Mouse (Mus musculus): ENCODE results near the gene Gm45808. TPM values are rescaled to one million over a fixed set of nuclear protein-coding genes. Genes with fewer than 3 reads are reported as not detected.
A peak's percentile ranks its signal among the peaks of the same experiment; 100 is the strongest.
"Not testable (repeated sequence)": the region's sequence is repeated elsewhere in the genome, so short reads cannot be mapped to it uniquely, and the experiment has no call there.

Gene Gm45808
- polyA plus RNA-seq (2015; fragmentation: Nextera tagmentation; extraction: Ambion mirVana), result not detected in 2 replicates

DNA sequence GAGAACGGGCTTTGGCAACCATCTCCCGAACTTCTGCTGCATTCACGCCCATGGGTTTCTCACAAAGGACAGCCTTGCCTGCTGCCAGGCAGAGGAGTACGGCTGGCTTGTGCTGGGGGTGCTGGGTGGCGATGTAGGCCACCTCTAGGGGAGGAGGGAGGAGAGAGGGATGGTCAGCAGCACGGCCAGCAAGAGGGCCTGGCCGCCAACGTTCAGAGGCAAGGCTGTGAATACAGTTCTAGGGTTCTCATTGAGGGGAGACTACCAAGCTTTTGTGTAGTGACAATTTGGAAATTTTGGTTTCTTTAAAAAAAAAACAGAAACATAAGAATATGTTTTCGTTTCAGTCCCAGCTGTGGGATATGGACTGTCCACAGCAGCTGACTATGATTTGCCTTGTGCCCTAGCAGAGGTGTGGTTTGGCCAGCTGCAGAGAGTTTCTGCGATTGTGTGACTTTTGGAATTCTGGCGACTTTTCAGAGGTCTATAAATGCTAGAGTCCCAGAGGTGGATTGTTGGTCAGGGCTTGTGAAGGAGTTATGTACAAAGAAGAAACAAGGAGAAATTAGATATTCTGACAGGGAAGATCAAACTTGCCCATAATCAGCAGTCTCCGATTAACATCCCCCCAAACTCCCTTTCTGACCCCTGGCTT is at the start of gene Gm45808:
Gene Gm45808, minus strand, starts transcription at position 51 of the 655 bp plus-strand sequence.
- Histone ChIP-seq H3K36me3 (no peaks in the 10 kb centered on the region), H3K4me3 (replicated peaks) (no peak within 1 kb of the TSS), H3K27me3 (replicated peaks) (no peaks in the 10 kb centered on the region), H3K9ac (no peak within 1 kb of the TSS), H3K27ac (no peak within 1 kb of the TSS), H3K9me3 (no peaks in the 10 kb centered on the region), H3K4me2 (no peak within 1 kb of the TSS), H3K4me1 (peaks cover 19% of the 10 kb centered on the region)
- WGBS, result 84% methylated on average over 12 of the region's 12 CpGs
- ATAC-seq (ENCODE audit: insufficient read depth, low FRiP score, low read depth), result no peak

- Histone ChIP-seq H3K27me3 (replicated peaks) (no peaks in the 10 kb centered on the region), H3K9ac (no peak overlapping the region), H3K4me3 (replicated peaks) (no peak overlapping the region), H3K4me1 (peaks cover 9% of the 10 kb centered on the region), H3K4me2 (no peak overlapping the region), H3K27ac (no peak overlapping the region), H3K9me3 (no peaks in the 10 kb centered on the region), H3K36me3 (no peaks in the 10 kb centered on the region)
- 78% methylated on average over 1 of the region's 1 CpGs for WGBS
- no peak for ATAC-seq (ENCODE audit: insufficient read depth, low FRiP score, low read depth)
These were observed 49.1 kb upstream of the Gm45808 start for GRCm38 (mm10) chr7:45535676-45536075.

GRCm38 (mm10) chr7:45530643-45531042 is 44.0 kb upstream of the Gm45808 start:
- 31% methylated on average over 2 of the region's 2 CpGs for WGBS
- peak overlapping the region; percentile 29 for H3K4me2 ChIP-seq

GRCm38 (mm10) chr7:45529461-45529860 is 42.9 kb upstream of the Gm45808 start:
- no peaks in the 10 kb centered on the region for H3K36me3 ChIP-seq
- ATAC-seq (ENCODE audit: insufficient read depth, low FRiP score, low read depth), result no peak
- peak overlapping the region; percentile 2; the same call in 1 of the 2 replicates for H3K27ac ChIP-seq
- WGBS, result 10% methylated on average over 6 of the region's 6 CpGs
- H3K4me1 ChIP-seq, result peaks cover 25% of the 10 kb centered on the region
- H3K4me3 ChIP-seq (replicated peaks), result no peak overlapping the region
- H3K9me3 ChIP-seq, result no peaks in the 10 kb centered on the region
- H3K9ac ChIP-seq, result no peak overlapping the region
- H3K27me3 ChIP-seq (replicated peaks), result no peaks in the 10 kb centered on the region
- peak overlapping the region; percentile 29; the same call in 1 of the 2 replicates for H3K4me2 ChIP-seq

More at GRCm38 (mm10) chr7:45530643-45531042, 44.0 kb upstream of the Gm45808 start:
- peaks cover 16% of the 10 kb centered on the region; the same call in 1 of the 2 replicates for H3K4me1 ChIP-seq
- no peaks in the 10 kb centered on the region for H3K9me3 ChIP-seq
- no peaks in the 10 kb centered on the region for H3K36me3 ChIP-seq
- no peak overlapping the region for H3K9ac ChIP-seq
- no peak overlapping the region for H3K4me3 ChIP-seq (replicated peaks)
- peak overlapping the region; percentile 63 for H3K27ac ChIP-seq
- H3K27me3 ChIP-seq (replicated peaks), result no peaks in the 10 kb centered on the region
- no peak for ATAC-seq (ENCODE audit: insufficient read depth, low FRiP score, low read depth)

- H3K36me3 ChIP-seq; H3K9ac ChIP-seq; H3K27me3 ChIP-seq (replicated peaks); H3K9me3 ChIP-seq; H3K27ac ChIP-seq; H3K4me2 ChIP-seq; ATAC-seq (ENCODE audit: insufficient read depth, low FRiP score, low read depth); H3K4me3 ChIP-seq (replicated peaks): not testable (repeated sequence)
- WGBS, result 88% methylated on average over 6 of the region's 6 CpGs
- peaks cover 35% of the 10 kb centered on the region for H3K4me1 ChIP-seq
These were observed 40.6 kb upstream of the Gm45808 start for GRCm38 (mm10) chr7:45527169-45527568.

DNA sequence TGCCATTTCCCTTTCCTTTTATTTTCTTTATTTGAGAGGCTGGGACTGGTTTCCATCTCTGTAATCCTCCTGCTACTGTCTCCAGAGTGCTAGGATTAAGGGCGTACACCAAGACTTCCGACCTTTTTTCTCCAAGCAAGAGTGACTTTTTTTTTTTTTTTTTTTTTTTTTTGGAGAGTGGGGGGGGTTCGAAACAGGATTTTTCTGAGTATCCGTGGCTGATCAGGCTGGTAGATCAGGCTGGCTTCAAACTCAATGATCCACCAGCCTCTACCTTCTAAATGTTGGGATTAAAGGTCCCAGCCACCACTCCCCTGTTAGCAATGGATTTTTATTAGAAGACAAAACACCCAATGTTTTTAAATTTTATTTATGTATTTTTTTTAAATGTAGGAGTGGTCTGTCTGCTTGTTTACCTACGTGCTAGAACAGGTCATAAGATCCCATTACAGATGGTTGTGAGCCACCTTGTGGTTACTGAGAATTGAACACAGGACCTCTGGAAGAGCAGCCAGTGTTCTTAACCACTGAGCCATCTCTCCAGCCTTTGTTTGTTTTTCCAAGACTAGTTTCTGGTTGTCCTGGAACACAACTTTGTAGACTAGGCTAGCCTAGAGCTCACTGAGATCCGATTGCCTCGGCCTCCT is 40.0 kb upstream of the Gm45808 start:
- Histone ChIP-seq H3K36me3 (no peaks in the 10 kb centered on the region), H3K27me3 (replicated peaks) (no peaks in the 10 kb centered on the region), H3K4me2 (peak overlapping the region; percentile 78), H3K9me3 (no peaks in the 10 kb centered on the region), H3K9ac (no peak overlapping the region), H3K27ac (peak overlapping the region; percentile 95), H3K4me3 (replicated peaks) (peak overlapping the region; percentile 78), H3K4me1 (peaks cover 35% of the 10 kb centered on the region)
- 23% methylated on average over 7 of the region's 7 CpGs for WGBS
- ATAC-seq (ENCODE audit: insufficient read depth, low FRiP score, low read depth), result no peak

DNA sequence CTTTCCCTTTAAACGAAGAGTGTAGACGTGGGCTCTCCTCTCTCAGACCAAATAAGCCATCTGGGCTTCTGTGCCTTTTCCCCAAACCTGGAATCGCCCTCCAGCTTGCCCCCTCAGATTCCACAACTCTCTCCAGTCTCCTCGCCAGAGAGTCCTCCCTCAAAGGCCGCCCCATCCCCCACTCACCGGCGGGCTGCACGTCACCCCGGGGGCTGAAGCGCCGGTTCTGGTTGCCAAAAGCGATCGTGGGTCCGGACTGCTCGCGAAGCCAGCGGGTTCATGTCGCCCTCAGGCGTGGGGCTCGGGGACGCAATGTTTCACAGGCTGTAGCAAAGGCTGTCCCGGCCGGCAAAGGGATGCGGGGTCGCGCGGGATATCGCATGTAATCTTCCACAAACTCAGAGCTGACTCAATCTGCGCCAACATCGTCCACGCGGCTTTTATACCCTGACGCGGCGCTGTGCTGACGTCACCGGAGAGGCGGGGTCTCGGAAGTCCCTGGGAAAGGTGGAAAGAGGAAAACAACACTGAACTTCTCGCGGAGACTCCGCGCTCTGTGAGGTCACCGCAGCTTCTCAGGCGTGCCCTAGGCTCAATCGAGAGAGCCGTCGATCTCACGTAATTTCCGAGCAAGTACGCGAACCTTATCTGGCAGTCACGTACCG is 39.3 kb upstream of the Gm45808 start, which contains the start of the genes Ppp1r15a and Plekha4:
Gene Ppp1r15a, minus strand, starts transcription at position 460 of the 665 bp plus-strand sequence.
Gene Plekha4, plus strand, starts transcription at position 522 of the 665 bp plus-strand sequence.
- Histone ChIP-seq H3K4me3 (replicated peaks) (peak within 1 kb of the TSS; percentile 78), H3K9ac (peak within 1 kb of the TSS; percentile 78), H3K36me3 (no peaks in the 10 kb centered on the region), H3K4me1 (peaks cover 34% of the 10 kb centered on the region), H3K4me2 (peak within 1 kb of the TSS; percentile 78), H3K27me3 (replicated peaks) (no peaks in the 10 kb centered on the region), H3K9me3 (no peaks in the 10 kb centered on the region), H3K27ac (peak within 1 kb of the TSS; percentile 95)
- peak; percentile 81 for ATAC-seq (ENCODE audit: insufficient read depth, low FRiP score, low read depth)
- under 1% methylated on average over 54 of the region's 54 CpGs for WGBS

DNA sequence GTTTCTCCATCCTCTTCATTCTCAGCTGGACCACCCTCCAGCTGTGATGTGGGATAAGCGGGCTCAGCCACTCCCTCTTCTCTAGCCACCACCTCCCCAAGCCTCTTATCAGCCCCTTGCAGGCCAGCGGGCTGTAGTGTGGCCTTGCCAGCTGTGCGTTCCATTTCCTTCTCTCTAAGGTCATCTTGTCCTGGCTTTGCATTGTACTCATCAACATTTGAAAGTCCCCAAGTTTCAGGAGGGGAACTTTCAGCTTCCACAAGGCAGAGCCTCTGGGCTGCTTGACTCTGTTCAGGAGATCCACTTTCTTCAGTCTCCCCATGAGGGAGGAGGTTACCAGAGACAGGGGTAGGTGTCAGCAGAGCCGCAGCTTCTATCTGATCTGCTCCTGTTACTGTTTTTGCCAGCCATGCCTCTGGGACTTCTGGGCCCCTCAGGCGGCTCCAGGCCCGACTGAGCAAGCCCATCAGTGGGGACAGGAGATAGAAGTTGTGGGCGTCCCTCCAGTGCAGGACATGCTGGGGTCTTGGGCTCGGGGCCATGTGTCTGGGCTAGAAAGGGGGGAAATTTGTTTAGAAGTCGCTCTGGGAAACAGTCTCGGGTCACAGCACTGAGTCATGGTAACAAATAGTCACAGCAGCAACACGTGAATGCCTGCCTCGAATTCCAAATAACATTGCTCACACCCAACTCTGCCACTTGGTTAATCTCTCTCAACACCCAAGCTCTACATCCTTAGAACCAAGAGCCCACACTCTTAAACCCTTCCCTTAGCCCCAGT is 38.4 kb upstream of the Gm45808 start:
- Histone ChIP-seq H3K36me3 (no peaks in the 10 kb centered on the region), H3K4me1 (peaks cover 25% of the 10 kb centered on the region), H3K27me3 (replicated peaks) (no peaks in the 10 kb centered on the region), H3K9me3 (no peaks in the 10 kb centered on the region), H3K4me2 (peak overlapping the region; percentile 78), H3K4me3 (replicated peaks) (peak overlapping the region; percentile 78), H3K9ac (peak overlapping the region; percentile 78), H3K27ac (peak overlapping the region; percentile 95)
- 20% methylated on average over 12 of the region's 12 CpGs for WGBS
- ATAC-seq (ENCODE audit: insufficient read depth, low FRiP score, low read depth), result peak; percentile 67

DNA sequence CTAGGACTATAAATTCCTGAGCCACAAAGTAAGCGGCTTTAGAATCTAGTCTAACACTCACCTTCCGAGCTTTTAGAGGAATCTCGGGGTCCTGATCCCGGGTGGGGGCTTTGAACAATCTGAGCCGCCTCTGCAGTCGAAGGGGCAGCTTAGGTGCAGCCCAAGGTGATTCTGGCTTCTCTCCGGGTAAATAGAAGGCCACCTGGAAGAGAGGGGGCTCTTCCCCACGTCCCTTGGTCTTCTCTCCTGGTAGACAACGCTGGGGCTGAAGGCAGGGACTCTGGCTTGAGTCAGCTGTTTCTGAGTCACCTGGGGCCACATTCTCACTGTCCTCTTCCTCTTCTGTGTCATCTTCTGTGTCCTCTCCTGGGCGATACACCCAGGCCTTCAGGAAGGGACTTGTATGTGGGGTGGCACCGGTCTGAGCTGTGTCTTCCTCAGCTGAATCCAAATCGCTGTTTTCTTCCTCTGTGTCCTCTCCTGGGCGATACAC is 37.1 kb upstream of the Gm45808 start:
- no peak for ATAC-seq (ENCODE audit: insufficient read depth, low FRiP score, low read depth)
- H3K4me1 ChIP-seq, result peaks cover 19% of the 10 kb centered on the region
- H3K9me3 ChIP-seq, result no peaks in the 10 kb centered on the region
- H3K4me2 ChIP-seq, result peak overlapping the region; percentile 28
- H3K36me3 ChIP-seq, result no peaks in the 10 kb centered on the region
- H3K27me3 ChIP-seq (replicated peaks), result no peaks in the 10 kb centered on the region
- H3K4me3 ChIP-seq (replicated peaks), result peak overlapping the region; percentile 17
- 0 out of 2 replicates have a peak overlapping the region, but pooled peaks have one; percentile 40 for H3K27ac ChIP-seq
- H3K9ac ChIP-seq, result no peak overlapping the region
- 80% methylated on average over 13 of the region's 13 CpGs for WGBS

- ATAC-seq (ENCODE audit: insufficient read depth, low FRiP score, low read depth), result no peak
- no peaks in the 10 kb centered on the region for H3K9me3 ChIP-seq
- no peaks in the 10 kb centered on the region for H3K36me3 ChIP-seq
- peaks cover 19% of the 10 kb centered on the region for H3K4me1 ChIP-seq
- H3K9ac ChIP-seq, result no peak overlapping the region
- peak overlapping the region; percentile 28 for H3K4me2 ChIP-seq
- no peaks in the 10 kb centered on the region for H3K27me3 ChIP-seq (replicated peaks)
- WGBS, result 62% methylated on average over 18 of the region's 18 CpGs
- no peak overlapping the region for H3K27ac ChIP-seq
- H3K4me3 ChIP-seq (replicated peaks), result peak overlapping the region; percentile 17
These were observed 36.5 kb upstream of the Gm45808 start for GRCm38 (mm10) chr7:45522957-45523676.
